15 mouse cellular contexts compared by ENCODE assay signal in genomic region chr1:105925617-105926370, GRCm38 (mm10).
DNase-seq lines count a peak whose midpoint lies in the region; ATAC-seq and TF ChIP-seq lines count a peak whose summit lies in the region.
"Had no signal": no experiment of that assay in that cellular context is flagged by ENCODE, and none has a peak within 500 bp of the region (broad histone marks: within the 10 kb centered on the region; RNA-seq: fewer than 3 reads in every experiment).

No protein-coding gene starts in this region.

- no peak for TF ChIP-seq CTCF in liver, embryonic 14.5 days (IDR thresholded peaks at IDR 0.05; ENCODE audit: low read depth)
- no peak for TF ChIP-seq CTCF in embryonic fibroblast, embryonic 13.5 days (IDR thresholded peaks at IDR 0.05; ENCODE audit: borderline replicate concordance, insufficient read depth, low read length)

- no peaks in the 10 kb centered on the region for H3K27me3 ChIP-seq in liver, embryonic 14.5 days (ENCODE audit: control insufficient read depth, insufficient read depth, low read length)
- no peaks in the 10 kb centered on the region for H3K27me3 ChIP-seq in myocyte (ENCODE audit: control insufficient read depth, insufficient read depth, insufficient read length)
- H3K27me3 ChIP-seq: forebrain, embryonic 12.5 days; hindbrain, embryonic 12.5 days; midbrain, embryonic 12.5 days had no signal

- no peak overlapping the region for H3K4me2 ChIP-seq in liver, embryonic 14.5 days (ENCODE audit: low read depth)
- peak overlapping the region; percentile 60 for H3K4me2 ChIP-seq in myocyte (ENCODE audit: low read depth)
- H3K4me2 ChIP-seq: forebrain, embryonic 12.5 days; hindbrain, embryonic 12.5 days; midbrain, embryonic 12.5 days had no signal

- no peak for TF ChIP-seq POLR2A in embryonic fibroblast, embryonic 13.5 days (IDR thresholded peaks at IDR 0.05; ENCODE audit: low read depth, low read length)
- no peak for TF ChIP-seq POLR2A in myocyte (IDR thresholded peaks at IDR 0.05; ENCODE audit: insufficient read length, low read depth)

- H3K4me3 ChIP-seq in liver, embryonic 14.5 days (ENCODE audit: insufficient read depth in 1 of 2, low read depth in 2 of 2, low read length in 2 of 2): no peak overlapping the region
- no peak overlapping the region for H3K4me3 ChIP-seq in embryonic fibroblast, embryonic 13.5 days (ENCODE audit: insufficient read depth, low read length)
- H3K4me3 ChIP-seq in myocyte: no peak overlapping the region
- H3K4me3 ChIP-seq: forebrain, embryonic 12.5 days; hindbrain, embryonic 12.5 days; midbrain, embryonic 12.5 days had no signal

- no peak for TF ChIP-seq EP300 in liver, embryonic 14.5 days (IDR thresholded peaks at IDR 0.05; ENCODE audit: low read depth)

- WGBS in liver, embryonic 14.5 days (ENCODE audit: insufficient replicate concordance): 43% methylated on average over 3 of the region's 3 CpGs

- no peak overlapping the region for H3ac ChIP-seq in myocyte (ENCODE audit: control insufficient read depth, insufficient read length)

- peak; percentile 57 for DNase-seq in adrenal gland, adult 8-10 months
- no peak for DNase-seq in adrenal gland, adult 18-20 months (ENCODE audit: low spot score in 2 of 2)
- no peak for DNase-seq in liver, embryonic 14.5 days (ENCODE audit: low read depth in 3 of 3, low spot score in 3 of 3)
- DNase-seq in liver: no peak
- no peak for DNase-seq in cerebellum, adult 9-10 months
- no peak for DNase-seq in right cerebral cortex, postnatal 25 days
- DNase-seq: cerebellum, adult 11-12 months; gastrocnemius, postnatal 36 days; spleen, adult 18-20 months; thymus, adult 2 months had no signal

- H3K27ac ChIP-seq in liver, embryonic 14.5 days: no peak overlapping the region
- peak overlapping the region; percentile 80 for H3K27ac ChIP-seq in embryonic fibroblast, embryonic 13.5 days (ENCODE audit: insufficient read depth, low read length)
- H3K27ac ChIP-seq: forebrain, embryonic 12.5 days; hindbrain, embryonic 12.5 days; midbrain, embryonic 12.5 days had no signal

- ATAC-seq in liver, embryonic 14.5 days (ENCODE audit: insufficient read depth): peak; percentile 33; the same call in 1 of the 2 replicates

- no peaks in the 10 kb centered on the region for H3K9me3 ChIP-seq in liver, embryonic 14.5 days (ENCODE audit: control insufficient read depth, low read length)
- H3K9me3 ChIP-seq: forebrain, embryonic 12.5 days; hindbrain, embryonic 12.5 days; midbrain, embryonic 12.5 days had no signal

- H3K36me3 ChIP-seq in liver, embryonic 14.5 days (replicated peaks; ENCODE audit: control insufficient read depth, insufficient read depth, low read depth): no peaks in the 10 kb centered on the region
- no peaks in the 10 kb centered on the region for H3K36me3 ChIP-seq in myocyte (ENCODE audit: control insufficient read depth, insufficient read depth)
- H3K36me3 ChIP-seq: forebrain, embryonic 12.5 days; hindbrain, embryonic 12.5 days; midbrain, embryonic 12.5 days had no signal

- no peak overlapping the region for H3K9ac ChIP-seq in liver, embryonic 14.5 days (replicated peaks)
- H3K9ac ChIP-seq: forebrain, embryonic 12.5 days; hindbrain, embryonic 12.5 days; midbrain, embryonic 12.5 days had no signal

- H3K4me1 ChIP-seq in liver, embryonic 14.5 days (replicated peaks; ENCODE audit: control insufficient read depth in 2 of 2, insufficient read depth in 2 of 2, low read length in 1 of 2): peaks cover 0 to 4% of the 10 kb centered on the region in 2 experiments; a peak in 1 of 4 replicates
- peaks cover 21% of the 10 kb centered on the region for H3K4me1 ChIP-seq in embryonic fibroblast, embryonic 13.5 days (ENCODE audit: control insufficient read depth, insufficient read depth, low read length)
- H3K4me1 ChIP-seq: forebrain, embryonic 12.5 days; hindbrain, embryonic 12.5 days; midbrain, embryonic 12.5 days had no signal

- no peaks in the 10 kb centered on the region for H3K79me2 ChIP-seq in myocyte (ENCODE audit: control insufficient read depth, insufficient read depth)

TF ChIP-seq in myocyte, 11 proteins besides CTCF, POLR2A, EP300 and RAD21:
- TF ChIP-seq MAX (IDR thresholded peaks at IDR 0.05; ENCODE audit: low read depth) (no peak), SRF (IDR thresholded peaks at IDR 0.05; ENCODE audit: control insufficient read depth, insufficient read length, low read depth) (no peak), CEBPB (IDR thresholded peaks at IDR 0.05; ENCODE audit: insufficient read depth, poor library complexity, severe bottlenecking) (no peak), REST (IDR thresholded peaks at IDR 0.05; ENCODE audit: insufficient read depth, insufficient read length) (no peak)
